Mouse (Mus musculus) frontal cortex, postnatal 10 days (tissue): ENCODE data around the gene Plcxd1.
"Not testable (repeated sequence)": the region's sequence is repeated elsewhere in the genome, so short reads cannot be mapped to it uniquely, and the experiment has no call there.

Experiments used
- DNase-seq, 2 experiments: peaks; one replicate each; pipeline ENCODE4 v3.0.0; 2022; ENCODE audit warnings: low spot score in 2 of 2, mixed read lengths in 1 of 2

The Plcxd1 gene

DNA sequence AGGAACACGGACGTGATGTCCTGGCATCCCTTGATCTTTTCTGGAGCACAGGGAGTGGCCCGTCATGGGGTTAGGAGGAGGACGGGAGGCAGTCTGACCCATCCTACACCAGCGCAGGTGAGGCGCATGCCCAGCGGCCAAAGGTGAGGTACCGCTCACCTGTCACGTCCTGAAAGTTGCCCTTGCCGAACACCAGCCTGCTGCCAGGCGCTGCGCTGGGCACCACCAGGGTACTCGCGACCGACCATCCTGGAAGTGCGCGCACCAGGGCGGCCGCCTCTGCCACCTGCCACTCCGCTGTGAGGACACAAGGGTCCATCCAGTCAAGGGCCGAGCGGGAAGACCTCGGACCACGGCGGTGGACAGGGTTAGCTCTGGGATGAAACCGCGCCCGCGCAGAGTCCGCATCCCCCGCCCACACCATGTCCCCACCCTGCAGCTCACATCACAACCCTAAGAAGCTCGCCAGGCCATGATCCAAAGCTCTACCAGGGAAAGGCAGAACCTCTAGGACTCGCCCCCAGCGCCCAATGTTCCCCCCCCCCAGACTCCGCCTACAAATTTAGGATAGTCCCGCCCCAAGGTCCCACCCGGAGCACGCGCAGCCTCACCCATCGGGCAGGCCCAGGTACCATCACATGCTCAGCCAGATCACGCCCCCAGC is 7.3 kb downstream of the Plcxd1 start:
- peak; percentile 61 to 65 for DNase-seq

DNA sequence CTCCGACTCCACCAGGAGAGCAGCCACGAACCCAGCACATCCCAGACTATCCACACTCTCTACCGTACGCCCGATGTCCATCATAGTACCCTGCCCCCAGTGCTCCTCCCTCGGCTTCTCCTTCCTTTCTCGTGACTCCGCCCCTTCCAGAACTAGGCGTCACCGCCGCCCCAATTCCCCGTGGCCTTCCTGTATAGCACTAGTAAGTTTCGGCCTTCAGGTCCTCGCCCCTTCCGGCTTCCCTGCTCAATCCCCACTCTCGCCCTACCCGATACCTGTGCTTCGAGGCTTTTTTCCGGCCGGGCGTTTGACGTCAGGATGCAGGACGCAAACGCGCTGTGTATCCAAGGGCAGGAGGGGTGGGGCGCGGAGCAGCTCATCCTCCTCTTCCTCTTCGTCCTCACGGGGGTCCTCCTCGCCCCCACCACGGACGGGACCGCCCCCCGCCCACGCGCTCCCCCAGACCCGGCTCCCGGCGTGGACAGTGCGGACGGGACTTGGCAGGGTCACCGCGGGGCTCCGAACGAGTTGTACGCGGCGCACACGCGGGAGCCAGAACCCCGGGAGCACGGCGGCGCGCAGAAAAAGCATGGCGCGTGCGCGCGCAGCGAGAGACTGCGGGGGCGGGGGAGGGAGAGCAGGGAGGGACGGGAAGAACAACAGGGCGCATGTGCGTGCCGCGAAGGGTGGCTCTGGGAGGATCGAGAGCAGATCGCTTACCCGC is 8.0 kb downstream of the Plcxd1 start, which contains the start of gene Gtpbp6:
Gtpbp6 (minus strand) TSS at position 617 of the 724 bp plus-strand sequence.
- DNase-seq, result peak; percentile 94

DNA sequence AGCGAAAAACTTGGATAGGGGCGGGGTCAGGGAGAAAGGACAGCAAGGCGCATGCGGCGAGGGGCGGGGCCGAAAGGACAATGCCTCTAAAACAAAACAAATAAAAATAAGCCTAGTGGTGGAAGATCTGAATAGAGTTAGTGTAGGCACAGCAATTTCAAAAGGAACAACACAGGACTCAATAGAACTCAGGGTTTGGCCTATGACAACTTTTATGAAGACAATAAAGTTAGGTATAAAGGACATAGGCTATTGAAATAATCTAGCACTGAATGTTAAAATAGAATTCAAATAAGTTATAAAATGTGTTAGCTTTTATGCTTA is 8.5 kb downstream of the Plcxd1 start:
- no peak for DNase-seq

- peak; percentile 87 to 90 for DNase-seq
Measured at GRCm38 (mm10) chr5:110109991-110110441, 10.2 kb downstream of the Plcxd1 start, which contains the start of gene Zfp605. Zfp605 (plus strand) TSS chr5:110110092.

DNA sequence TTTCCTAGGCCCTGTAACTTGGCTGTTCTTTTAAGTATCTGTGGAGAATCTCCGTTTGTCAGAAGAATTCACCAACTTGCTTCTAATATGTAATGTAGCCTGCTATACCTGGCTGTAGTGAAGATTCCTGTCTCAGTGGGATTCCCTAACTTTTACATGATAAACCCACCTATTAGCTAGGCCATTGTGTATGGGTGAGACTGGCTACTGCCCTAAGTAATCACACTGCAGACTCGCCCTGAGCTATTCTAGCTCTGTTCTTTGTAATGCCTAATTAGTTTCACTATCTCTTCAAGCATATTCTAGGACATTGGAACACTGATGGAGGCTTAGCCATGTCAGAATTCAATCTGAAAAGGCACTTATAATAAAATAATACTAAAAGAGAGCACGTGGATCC is 22.6 kb downstream of the Plcxd1 start:
- DNase-seq, result not testable (repeated sequence)

DNA sequence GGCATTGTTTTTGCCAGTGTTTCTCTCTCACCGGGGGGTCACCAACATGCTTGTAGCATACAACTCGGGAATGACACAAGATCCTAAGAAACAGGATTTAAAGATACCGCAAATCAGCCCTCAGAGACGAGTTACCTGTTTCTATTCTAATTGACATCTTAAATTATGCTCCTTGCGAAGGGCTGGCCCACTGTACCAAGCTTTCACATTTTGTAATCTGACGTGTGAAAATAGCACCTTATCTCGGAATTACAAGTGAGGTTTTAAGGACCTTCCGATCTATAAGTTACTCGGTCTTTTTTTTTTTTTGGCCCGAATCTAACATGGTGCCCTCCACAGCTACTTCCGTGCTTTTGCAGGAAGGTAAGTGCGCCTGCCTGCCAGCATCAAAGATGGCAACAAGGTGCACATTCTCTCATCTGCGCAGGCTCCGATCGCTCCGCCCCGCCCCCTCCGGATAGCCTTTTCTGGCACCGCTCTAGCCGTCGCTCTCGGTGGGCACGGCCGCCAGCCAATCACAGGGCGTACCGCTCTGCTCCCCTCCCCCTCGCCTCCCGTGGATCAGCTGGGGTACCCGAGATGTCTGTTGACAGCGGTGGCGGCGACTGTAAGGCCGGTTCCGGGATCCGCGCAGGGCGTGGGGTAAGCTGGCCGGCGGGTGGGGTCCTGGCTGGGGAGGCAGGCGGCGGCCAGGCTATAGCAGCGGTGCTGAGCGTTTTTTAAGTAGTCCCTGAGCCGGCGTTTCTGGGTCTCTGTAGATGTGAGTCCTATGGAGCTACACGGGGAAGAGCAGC is 35.7 kb downstream of the Plcxd1 start, which contains the start of gene Chfr:
Chfr (plus strand) TSS at position 550 of the 794 bp plus-strand sequence.
- peak; percentile 99 to 100 for DNase-seq

DNA sequence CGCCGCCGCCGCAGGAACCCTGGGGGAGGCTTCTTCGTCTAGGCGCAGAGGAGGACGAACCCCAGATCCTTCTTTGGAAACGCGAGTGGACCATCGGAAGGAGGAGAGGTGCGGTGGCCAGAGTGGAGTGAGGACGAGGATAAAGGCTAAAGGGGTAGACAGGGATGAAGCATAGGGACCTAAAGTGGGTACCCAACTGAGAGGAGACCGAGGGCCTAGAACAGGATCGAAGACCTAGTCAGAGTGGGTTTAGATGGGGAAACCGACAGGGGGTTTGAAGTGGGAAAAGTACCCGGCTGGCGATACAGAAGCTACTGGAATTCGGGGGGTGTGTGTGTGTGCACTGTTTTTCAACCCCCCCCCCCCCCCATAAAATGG is 36.3 kb downstream of the Plcxd1 start:
- no peak for DNase-seq

DNA sequence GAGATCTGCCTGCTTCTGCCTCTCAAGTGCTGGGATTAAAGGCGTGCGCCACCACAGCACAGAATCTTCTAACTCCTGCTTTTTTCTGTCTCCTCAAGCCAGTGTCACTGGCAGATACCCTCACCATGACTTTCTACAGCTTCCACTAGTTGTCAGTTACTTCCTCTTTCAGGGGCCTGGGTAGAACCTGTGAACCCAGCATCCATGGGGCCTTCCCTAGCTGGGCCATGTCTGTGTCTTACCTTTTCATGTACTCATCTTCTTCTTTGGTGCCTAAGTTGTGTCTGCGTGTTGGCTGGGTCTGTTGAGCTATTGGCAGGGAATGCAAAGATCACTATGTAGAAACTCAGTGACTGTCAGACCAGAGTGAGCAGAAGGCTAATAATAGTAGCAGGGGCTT is 38.0 kb downstream of the Plcxd1 start:
- DNase-seq, result no peak

- DNase-seq, result no peak
Measured at GRCm38 (mm10) chr5:110139325-110139724, 39.6 kb downstream of the Plcxd1 start.

GRCm38 (mm10) chr5:110140424-110140823 is 40.7 kb downstream of the Plcxd1 start:
- DNase-seq, result no peak

DNA sequence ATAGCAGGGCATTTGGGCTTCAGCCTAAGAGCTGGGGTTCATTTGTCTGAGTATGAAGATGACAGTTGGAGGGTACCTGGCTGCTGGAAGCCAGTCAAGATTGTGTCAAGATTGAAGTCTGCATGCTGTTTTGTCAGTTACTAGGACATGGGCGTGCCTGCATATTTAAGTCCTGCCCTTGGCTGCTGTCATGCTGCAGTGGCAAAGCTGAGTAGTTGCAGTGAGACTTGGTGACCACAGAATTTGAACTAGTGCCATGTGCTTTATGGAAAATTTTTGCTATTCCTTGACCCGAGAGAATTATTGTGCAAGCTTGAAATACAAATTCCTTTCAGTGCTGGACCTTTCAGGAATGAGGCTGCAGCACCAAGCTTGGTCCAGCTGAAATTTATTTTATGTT is 42.5 kb downstream of the Plcxd1 start:
- DNase-seq, result no peak

GRCm38 (mm10) chr5:110143007-110143406 is 43.2 kb downstream of the Plcxd1 start:
- no peak for DNase-seq
